Mouse (Mus musculus) forebrain, embryonic 14.5 days (tissue): ENCODE results near the gene Dus1l. TPM values are rescaled to one million over a fixed set of nuclear protein-coding genes. Genes with fewer than 3 reads are reported as not detected.
"Not testable (repeated sequence)": the region's sequence is repeated elsewhere in the genome, so short reads cannot be mapped to it uniquely, and the experiment has no call there.

Source experiments
- ATAC-seq: fragments of 200-750 bp; cut with Nextera tagmentation; 2 replicates; pipeline ENCODE4 v1.8.0; 2017; ENCODE audit warnings: mild to moderate bottlenecking, moderate library complexity
- DNase-seq: peaks from one replicate; pipeline ENCODE4 v3.0.0-alpha.2; 2015; ENCODE audit warnings: low spot score
- H3K27ac ChIP-seq: fragments of 300-500 bp; sonication (generic); 2 replicates; pipeline ENCODE4 v1.5.1; 2014; ENCODE audit warnings: low read depth, mild to moderate bottlenecking, control low read depth, low read length, moderate library complexity
- H3K27me3 ChIP-seq: fragments of 300-500 bp; sonication (generic); replicated peaks from 2 replicates; pipeline ENCODE4 v1.6.1; 2014; ENCODE audit warnings: low read length, control low read depth, mixed read lengths; ENCODE audit not compliant: control insufficient read depth, insufficient read depth
- H3K36me3 ChIP-seq: fragments of 300-500 bp; sonication (generic); 2 replicates; pipeline ENCODE4 v1.6.1; 2014; ENCODE audit warnings: low read length, control low read depth; ENCODE audit not compliant: control insufficient read depth, insufficient read depth
- H3K4me1 ChIP-seq: fragments of 300-500 bp; sonication (generic); 2 replicates; pipeline ENCODE4 v1.6.1; 2014; ENCODE audit warnings: antibody characterized with exemption, low read length, control low read depth; ENCODE audit not compliant: control insufficient read depth, insufficient read depth
- H3K4me2 ChIP-seq: fragments of 300-500 bp; sonication (generic); 2 replicates; pipeline ENCODE4 v1.6.1; 2014; ENCODE audit warnings: mild to moderate bottlenecking, control low read depth, low read length
- H3K4me3 ChIP-seq: fragments of 300-500 bp; sonication (generic); 2 replicates; pipeline ENCODE4 v1.5.1; 2014; ENCODE audit warnings: low read depth, low read length, control low read depth
- H3K9ac ChIP-seq: fragments of 300-500 bp; sonication (generic); 2 replicates; pipeline ENCODE4 v1.6.1; 2014; ENCODE audit warnings: mild to moderate bottlenecking, low read length, control low read depth, moderate library complexity
- H3K9me3 ChIP-seq: fragments of 300-500 bp; sonication (generic); replicated peaks from 2 replicates; pipeline ENCODE4 v1.6.1; 2016; ENCODE audit warnings: low read length, control low read depth, mixed read lengths; ENCODE audit not compliant: control insufficient read depth
- WGBS: fragments of 180-500 bp; shearing (Covaris S2); extraction: QIAGEN DNeasy Blood & Tissue Kit; methylation state at CpG from one replicate; pipeline ENCODE4 v1.1.7; 2014; 5-methylcytosine and 5-hydroxymethylcytosine counted together
- polyA plus RNA-seq: library from polyadenylated mRNA; unstranded; fragments of >200 nt; fragmentation: Nextera tagmentation; extraction: Ambion mirVana; gene quantifications from 2 replicates; pipeline ENCODE4 v1.2.1, GENCODE M21; 2014

Dus1l gene
- polyA plus RNA-seq, 1 experiment from 2014 or later: 53.5 TPM

GRCm38 (mm10) chr11:120772749-120773148 lies 23.5 kb downstream of the Dus1l start:
- Histone ChIP-seq H3K4me3 (no peak overlapping the region), H3K4me1 (no peaks in the 10 kb centered on the region), H3K9ac (no peak overlapping the region), H3K36me3 (no peaks in the 10 kb centered on the region), H3K9me3 (no peaks in the 10 kb centered on the region), H3K27me3 (no peaks in the 10 kb centered on the region), H3K27ac (no peak overlapping the region), H3K4me2 (no peak overlapping the region)
- no peak for DNase-seq
- WGBS: 81% methylated on average over 3 of the region's 3 CpGs
- no peak for ATAC-seq

- ATAC-seq (no peak), DNase-seq (no peak)
- Histone ChIP-seq H3K4me1 (no peaks in the 10 kb centered on the region), H3K9ac (no peak overlapping the region), H3K27me3 (no peaks in the 10 kb centered on the region), H3K4me2 (no peak overlapping the region), H3K27ac (no peak overlapping the region), H3K9me3 (no peaks in the 10 kb centered on the region), H3K36me3 (no peaks in the 10 kb centered on the region), H3K4me3 (no peak overlapping the region)
- WGBS: 55% methylated on average over 1 of the region's 1 CpGs
These were observed 28.0 kb downstream of the Dus1l start for GRCm38 (mm10) chr11:120768206-120768605.

- not testable (repeated sequence) for H3K9ac ChIP-seq, ATAC-seq, H3K9me3 ChIP-seq, H3K4me2 ChIP-seq, H3K4me1 ChIP-seq, H3K27me3 ChIP-seq, H3K36me3 ChIP-seq, DNase-seq, H3K4me3 ChIP-seq, H3K27ac ChIP-seq
- 88% methylated on average over 5 of the region's 7 CpGs for WGBS
These were observed 29.2 kb downstream of the Dus1l start for GRCm38 (mm10) chr11:120767023-120767422.

- H3K36me3 ChIP-seq: not testable (repeated sequence)
These were observed 32.8 kb downstream of the Dus1l start for GRCm38 (mm10) chr11:120763121-120763999.

GRCm38 (mm10) chr11:120762672-120763041 lies 33.5 kb downstream of the Dus1l start, which contains the start of gene Hmga1b:
Gene Hmga1b, plus strand, starts transcription at chr11:120762794.
- not testable (repeated sequence) for H3K27ac ChIP-seq, ATAC-seq, H3K4me2 ChIP-seq, H3K4me1 ChIP-seq, H3K4me3 ChIP-seq, DNase-seq, H3K27me3 ChIP-seq, H3K36me3 ChIP-seq
- Histone ChIP-seq H3K9me3 (peaks cover 13% of the 10 kb centered on the region; the same call in 1 of the 2 replicates), H3K9ac (0 out of 2 replicates have a peak within 1 kb of the TSS, but pooled peaks have one; percentile 17)
- WGBS: 17% methylated on average over 12 of the region's 14 CpGs

More at GRCm38 (mm10) chr11:120763121-120763999, 32.8 kb downstream of the Dus1l start:
- ATAC-seq: 0 out of 2 replicates have a peak, but pooled peaks have one; percentile 34
- not testable (repeated sequence) for H3K9me3 ChIP-seq, H3K4me2 ChIP-seq, H3K4me3 ChIP-seq, H3K9ac ChIP-seq, DNase-seq, H3K27ac ChIP-seq, H3K4me1 ChIP-seq, H3K27me3 ChIP-seq
- 3% methylated on average over 5 of the region's 23 CpGs for WGBS

- H3K27ac ChIP-seq: no peak overlapping the region
- H3K9ac ChIP-seq: 0 out of 2 replicates have a peak overlapping the region, but pooled peaks have one; percentile 17
- peaks cover 13% of the 10 kb centered on the region; the same call in 1 of the 2 replicates for H3K9me3 ChIP-seq
- peaks cover 6% of the 10 kb centered on the region; the same call in 1 of the 2 replicates for H3K27me3 ChIP-seq
- WGBS: 72% methylated on average over 14 of the region's 14 CpGs
- H3K4me3 ChIP-seq: no peak overlapping the region
- H3K36me3 ChIP-seq: no peaks in the 10 kb centered on the region
- DNase-seq (no peak), ATAC-seq (no peak)
- H3K4me2 ChIP-seq: no peak overlapping the region
- H3K4me1 ChIP-seq: no peaks in the 10 kb centered on the region
These were observed 34.2 kb downstream of the Dus1l start for GRCm38 (mm10) chr11:120761811-120762671.

- Histone ChIP-seq H3K27me3 (peaks cover 6% of the 10 kb centered on the region; the same call in 1 of the 2 replicates), H3K36me3 (no peaks in the 10 kb centered on the region), H3K27ac (no peak overlapping the region), H3K9me3 (peaks cover 13% of the 10 kb centered on the region; the same call in 1 of the 2 replicates), H3K4me1 (no peaks in the 10 kb centered on the region), H3K4me3 (no peak overlapping the region), H3K9ac (no peak overlapping the region), H3K4me2 (no peak overlapping the region)
- WGBS: 93% methylated on average over 9 of the region's 9 CpGs
- ATAC-seq: no peak
- DNase-seq: no peak
These were observed 36.0 kb downstream of the Dus1l start for GRCm38 (mm10) chr11:120760236-120760635.

- Histone ChIP-seq H3K9me3 (no peaks in the 10 kb centered on the region), H3K36me3 (no peaks in the 10 kb centered on the region), H3K4me2 (no peak overlapping the region), H3K27ac (no peak overlapping the region), H3K27me3 (no peaks in the 10 kb centered on the region), H3K4me1 (no peaks in the 10 kb centered on the region), H3K4me3 (no peak overlapping the region), H3K9ac (no peak overlapping the region)
- 78% methylated on average over 4 of the region's 4 CpGs for WGBS
- DNase-seq: no peak
- no peak for ATAC-seq
These were observed 44.6 kb downstream of the Dus1l start for GRCm38 (mm10) chr11:120751606-120752005.
